Mouse (Mus musculus) lung, postnatal 0 days (tissue): ENCODE measurements around the gene Dusp11.

Experiments used
- CTCF ChIP-seq: IDR thresholded peaks from 2 replicates; pipeline ENCODE4 v1.5.1; 2016; ENCODE audit warnings: antibody characterized with exemption, mild to moderate bottlenecking
- EP300 ChIP-seq: IDR thresholded peaks from 2 replicates; pipeline ENCODE4 v1.6.1; 2016; ENCODE audit warnings: antibody characterized with exemption, mild to moderate bottlenecking, control low read depth

DNA sequence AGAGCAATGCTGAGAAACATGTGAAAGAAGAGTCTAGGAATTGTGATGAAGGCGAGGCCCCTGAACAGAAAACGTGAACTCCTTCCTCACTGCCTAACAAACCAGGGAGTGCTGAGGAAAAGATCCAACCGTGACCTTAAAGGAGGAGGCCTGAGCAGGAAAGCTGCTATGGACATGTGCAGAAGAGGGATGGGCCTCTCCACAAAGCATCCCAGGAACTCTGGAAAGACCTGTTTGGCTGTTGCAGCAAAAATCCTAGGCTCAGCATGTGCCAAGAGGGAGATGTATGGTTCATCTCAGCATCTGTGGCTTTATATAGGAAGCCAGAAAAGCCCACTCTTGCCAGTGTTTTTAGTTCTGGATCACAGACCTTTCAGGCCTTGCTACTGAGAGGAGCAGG, 11.2 kb upstream of the Dusp11 start:
- TF ChIP-seq EP300 (no peak), CTCF (no peak)
